Mouse (Mus musculus) heart, embryonic 11.5 days (tissue): Measurements from ENCODE around the gene Vsig10l. TPM values are rescaled to one million over a fixed set of nuclear protein-coding genes. Genes with fewer than 3 reads are reported as not detected.

ENCODE experiments used
- ATAC-seq: fragments of 200-750 bp; cut with Nextera tagmentation; replicated peaks from 2 replicates; pipeline ENCODE4 v1.8.0; 2017; ENCODE audit warnings: moderate library complexity; ENCODE audit not compliant: insufficient number of reproducible peaks, low FRiP score, low TSS enrichment
- H3K27ac ChIP-seq: fragments of 300-500 bp; sonication (generic); 2 replicates; pipeline ENCODE4 v1.5.1; 2014; ENCODE audit warnings: mild to moderate bottlenecking, low read depth, low read length
- H3K27me3 ChIP-seq: fragments of 300-500 bp; sonication (generic); 2 replicates; pipeline ENCODE4 v1.6.1; 2014; ENCODE audit warnings: mild to moderate bottlenecking, low read length, mixed read lengths; ENCODE audit not compliant: control insufficient read depth, insufficient read depth
- H3K36me3 ChIP-seq: fragments of 300-500 bp; sonication (generic); 2 replicates; pipeline ENCODE4 v1.6.1; 2014; ENCODE audit warnings: mild to moderate bottlenecking, low read length, moderate library complexity, mixed read lengths; ENCODE audit not compliant: control insufficient read depth, insufficient read depth
- H3K4me1 ChIP-seq: fragments of 300-500 bp; sonication (generic); 2 replicates; pipeline ENCODE4 v1.6.1; 2014; ENCODE audit warnings: low read length; ENCODE audit not compliant: control insufficient read depth, insufficient read depth
- H3K4me2 ChIP-seq: fragments of 300-500 bp; sonication (generic); 2 replicates; pipeline ENCODE4 v1.6.1; 2014; ENCODE audit warnings: mild to moderate bottlenecking, moderate library complexity
- H3K4me3 ChIP-seq: fragments of 300-500 bp; sonication (generic); 2 replicates; pipeline ENCODE4 v1.5.1; 2014; ENCODE audit warnings: low read depth, low read length
- H3K9ac ChIP-seq: fragments of 300-500 bp; sonication (generic); 2 replicates; pipeline ENCODE4 v1.6.1; 2014; ENCODE audit warnings: mild to moderate bottlenecking, low read depth, low read length, moderate library complexity
- H3K9me3 ChIP-seq: fragments of 300-500 bp; sonication (generic); replicated peaks from 2 replicates; pipeline ENCODE4 v1.6.1; 2016; ENCODE audit warnings: low read length; ENCODE audit not compliant: control insufficient read depth
- WGBS: fragments of 180-500 bp; shearing (Covaris S2); extraction: QIAGEN DNeasy Blood & Tissue Kit; methylation state at CpG from one replicate; pipeline ENCODE4 v1.1.7; 2014; ENCODE audit not compliant: insufficient replicate concordance; 5-methylcytosine and 5-hydroxymethylcytosine counted together
- polyA plus RNA-seq: library from polyadenylated mRNA; unstranded; fragments of >200 nt; fragmentation: Nextera tagmentation; extraction: Ambion mirVana; gene quantifications from 2 replicates; pipeline ENCODE4 v1.2.1, GENCODE M21; 2014

The Vsig10l gene
- polyA plus RNA-seq, 1 experiment from 2014 or later = 1.9 TPM

GRCm38 (mm10) chr7:43448246-43448645 lies 14.7 kb upstream of the Vsig10l start:
- peaks cover 22% of the 10 kb centered on the region for H3K4me1 ChIP-seq

GRCm38 (mm10) chr7:43449811-43450210 lies 13.1 kb upstream of the Vsig10l start:
- peaks cover 18% of the 10 kb centered on the region for H3K4me1 ChIP-seq
- H3K4me2 ChIP-seq = no peak overlapping the region
- H3K4me3 ChIP-seq = no peak overlapping the region
- H3K27ac ChIP-seq = no peak overlapping the region
- H3K36me3 ChIP-seq = peaks cover 14% of the 10 kb centered on the region
- no peak for ATAC-seq
- H3K9ac ChIP-seq = no peak overlapping the region
- no peaks in the 10 kb centered on the region for H3K27me3 ChIP-seq
- 93% methylated on average over 2 of the region's 2 CpGs for WGBS
- no peaks in the 10 kb centered on the region for H3K9me3 ChIP-seq

More at GRCm38 (mm10) chr7:43448246-43448645, 14.7 kb upstream of the Vsig10l start:
- ATAC-seq = no peak
- Histone ChIP-seq H3K9ac (no peak overlapping the region), H3K27me3 (no peaks in the 10 kb centered on the region), H3K4me2 (no peak overlapping the region), H3K9me3 (no peaks in the 10 kb centered on the region), H3K4me3 (no peak overlapping the region), H3K36me3 (peaks cover 4% of the 10 kb centered on the region; the same call in 1 of the 2 replicates), H3K27ac (no peak overlapping the region)
- WGBS = 77% methylated on average over 2 of the region's 3 CpGs

DNA sequence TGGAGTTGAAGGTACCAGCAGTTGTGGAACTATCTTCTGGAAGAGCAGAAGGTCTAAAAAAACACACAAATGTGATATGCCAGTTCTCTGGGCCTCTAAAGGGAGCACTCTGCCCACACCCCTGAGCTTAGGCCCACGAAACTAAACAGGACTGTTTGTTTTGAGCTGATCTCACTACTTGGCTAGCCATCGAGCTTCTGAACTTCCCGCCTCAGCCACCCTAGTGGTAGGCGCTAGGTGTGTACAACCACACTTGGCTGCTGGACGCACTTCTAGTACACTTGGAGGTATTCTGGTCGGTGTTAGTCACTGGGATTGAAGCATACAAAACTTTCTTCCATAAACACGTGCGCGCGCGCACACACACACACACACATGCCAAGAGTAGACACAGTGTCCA lies 11.2 kb upstream of the Vsig10l start:
- Histone ChIP-seq H3K4me2 (no peak overlapping the region), H3K4me1 (peaks cover 13% of the 10 kb centered on the region), H3K9ac (no peak overlapping the region), H3K4me3 (no peak overlapping the region), H3K27me3 (no peaks in the 10 kb centered on the region), H3K36me3 (peaks cover 22% of the 10 kb centered on the region), H3K27ac (no peak overlapping the region), H3K9me3 (no peaks in the 10 kb centered on the region)
- WGBS = 92% methylated on average over 11 of the region's 11 CpGs
- ATAC-seq = no peak

- 46% methylated on average over 4 of the region's 4 CpGs for WGBS
- H3K27ac ChIP-seq = no peak overlapping the region
- no peak overlapping the region for H3K4me3 ChIP-seq
- H3K4me2 ChIP-seq = no peak overlapping the region
- H3K36me3 ChIP-seq = peaks cover 26% of the 10 kb centered on the region
- no peaks in the 10 kb centered on the region for H3K9me3 ChIP-seq
- ATAC-seq = no peak
- no peaks in the 10 kb centered on the region for H3K27me3 ChIP-seq
- no peak overlapping the region for H3K9ac ChIP-seq
- peaks cover 13% of the 10 kb centered on the region for H3K4me1 ChIP-seq
Measured at GRCm38 (mm10) chr7:43452609-43453008, 10.3 kb upstream of the Vsig10l start.

DNA sequence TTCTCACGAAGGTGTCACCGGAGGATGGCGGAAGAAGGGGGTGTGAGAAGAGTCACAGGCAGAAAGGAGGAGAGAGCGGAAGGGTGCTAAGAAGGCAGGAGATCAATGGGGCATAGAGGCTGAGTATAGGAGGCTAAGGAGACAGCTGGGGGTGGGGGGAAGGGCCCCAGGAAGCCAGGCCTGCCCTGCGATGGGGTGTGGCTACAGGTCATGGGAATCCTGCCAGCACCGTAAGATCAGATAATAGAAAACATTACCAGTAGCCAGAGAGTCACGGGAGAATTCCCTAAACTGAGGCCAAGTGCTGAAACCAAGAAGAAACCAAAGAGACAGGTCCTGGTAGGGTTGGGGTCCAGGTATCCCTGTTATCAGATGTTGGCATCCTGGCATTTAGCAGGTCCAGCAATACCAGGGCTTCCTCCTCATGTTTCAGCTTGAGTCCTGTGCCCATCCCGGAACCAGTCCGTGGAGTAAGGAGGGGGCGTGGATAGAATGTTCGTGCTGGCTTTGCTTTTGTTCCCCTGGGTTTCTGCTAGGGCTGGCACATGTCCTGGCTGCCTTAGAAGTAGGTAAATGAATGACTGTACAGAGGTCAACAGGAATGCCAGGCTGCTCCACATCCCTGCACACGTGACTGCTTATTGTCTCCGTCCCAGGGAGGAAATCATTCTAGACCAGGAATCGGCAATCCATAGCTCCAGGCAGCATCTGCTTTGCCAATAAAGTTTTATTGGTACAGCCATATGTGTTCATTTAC lies 9.2 kb upstream of the Vsig10l start:
- Histone ChIP-seq H3K4me2 (no peak overlapping the region), H3K36me3 (peaks cover 26% of the 10 kb centered on the region), H3K9me3 (no peaks in the 10 kb centered on the region), H3K9ac (no peak overlapping the region), H3K27me3 (no peaks in the 10 kb centered on the region), H3K4me1 (peaks cover 6% of the 10 kb centered on the region; the same call in 1 of the 2 replicates), H3K27ac (no peak overlapping the region), H3K4me3 (no peak overlapping the region)
- ATAC-seq = no peak
- 87% methylated on average over 14 of the region's 14 CpGs for WGBS

GRCm38 (mm10) chr7:43454371-43454770 lies 8.6 kb upstream of the Vsig10l start:
- Histone ChIP-seq H3K36me3 (peaks cover 26% of the 10 kb centered on the region), H3K9ac (no peak overlapping the region), H3K27me3 (no peaks in the 10 kb centered on the region), H3K27ac (no peak overlapping the region), H3K9me3 (no peaks in the 10 kb centered on the region), H3K4me3 (no peak overlapping the region), H3K4me2 (no peak overlapping the region), H3K4me1 (peaks cover 4% of the 10 kb centered on the region; the same call in 1 of the 2 replicates)
- no peak for ATAC-seq
- 81% methylated on average over 6 of the region's 6 CpGs for WGBS

DNA sequence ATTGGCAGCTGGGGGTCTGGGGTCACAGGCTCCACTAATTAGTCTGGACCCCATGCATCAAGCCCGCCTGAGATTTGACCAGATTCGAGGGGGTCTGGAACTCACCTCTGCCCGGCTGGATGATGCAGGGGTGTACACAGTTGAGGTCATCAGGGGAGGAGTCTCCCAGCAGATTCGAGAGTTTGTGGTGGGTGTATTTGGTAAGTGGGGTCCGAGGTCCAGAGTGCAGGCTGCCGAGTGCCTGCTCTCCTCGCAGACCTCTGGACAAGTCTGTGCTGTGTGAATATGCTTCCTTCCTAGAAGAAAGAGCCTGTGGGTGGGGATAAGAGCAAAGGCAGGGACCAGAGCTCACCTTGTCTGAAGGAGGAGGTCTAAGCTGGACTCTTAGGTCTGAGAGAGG lies 1.0 kb downstream of the Vsig10l start:
- H3K27me3 ChIP-seq = peaks cover 21% of the 10 kb centered on the region
- no peak overlapping the region for H3K27ac ChIP-seq
- peaks cover 5% of the 10 kb centered on the region; the same call in 1 of the 2 replicates for H3K4me1 ChIP-seq
- WGBS = 79% methylated on average over 7 of the region's 7 CpGs
- no peak for ATAC-seq
- H3K36me3 ChIP-seq = no peaks in the 10 kb centered on the region
- no peak overlapping the region for H3K9ac ChIP-seq
- H3K4me2 ChIP-seq = no peak overlapping the region
- no peaks in the 10 kb centered on the region for H3K9me3 ChIP-seq
- no peak overlapping the region for H3K4me3 ChIP-seq

DNA sequence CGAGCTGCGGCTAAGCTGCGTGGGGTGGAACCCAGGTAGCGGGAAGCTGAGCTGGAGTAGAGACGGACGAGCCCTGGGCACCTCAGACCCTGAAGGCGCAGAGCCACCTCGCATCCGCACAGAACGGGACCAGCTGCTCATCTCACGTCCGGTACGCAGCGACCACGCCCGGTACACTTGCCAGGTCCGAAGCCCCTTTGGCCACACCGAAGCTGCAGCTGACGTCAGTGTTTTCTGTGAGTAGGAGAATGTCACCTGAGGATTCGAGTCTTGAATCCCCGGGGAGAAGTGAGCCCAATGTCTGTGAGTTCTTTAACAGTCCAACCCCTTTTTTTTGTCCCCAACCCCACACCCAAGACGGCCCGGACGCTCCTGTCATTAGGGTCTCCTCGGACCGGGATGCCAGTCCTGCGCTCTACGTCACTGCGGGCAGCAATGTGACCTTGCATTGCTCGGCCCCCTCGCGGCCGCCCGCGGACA lies 2.0 kb downstream of the Vsig10l start:
- no peaks in the 10 kb centered on the region for H3K36me3 ChIP-seq
- no peak overlapping the region for H3K27ac ChIP-seq
- peak overlapping the region; percentile 47 for H3K4me3 ChIP-seq
- no peaks in the 10 kb centered on the region for H3K9me3 ChIP-seq
- peak overlapping the region; percentile 61 for H3K9ac ChIP-seq
- H3K4me1 ChIP-seq = peaks cover 5% of the 10 kb centered on the region; the same call in 1 of the 2 replicates
- no peak for ATAC-seq
- 6% methylated on average over 35 of the region's 35 CpGs for WGBS
- H3K4me2 ChIP-seq = peak overlapping the region; percentile 82
- H3K27me3 ChIP-seq = peaks cover 21% of the 10 kb centered on the region
